ENCODE assay signal across 8 mouse cellular contexts in the genomic region with DNA sequence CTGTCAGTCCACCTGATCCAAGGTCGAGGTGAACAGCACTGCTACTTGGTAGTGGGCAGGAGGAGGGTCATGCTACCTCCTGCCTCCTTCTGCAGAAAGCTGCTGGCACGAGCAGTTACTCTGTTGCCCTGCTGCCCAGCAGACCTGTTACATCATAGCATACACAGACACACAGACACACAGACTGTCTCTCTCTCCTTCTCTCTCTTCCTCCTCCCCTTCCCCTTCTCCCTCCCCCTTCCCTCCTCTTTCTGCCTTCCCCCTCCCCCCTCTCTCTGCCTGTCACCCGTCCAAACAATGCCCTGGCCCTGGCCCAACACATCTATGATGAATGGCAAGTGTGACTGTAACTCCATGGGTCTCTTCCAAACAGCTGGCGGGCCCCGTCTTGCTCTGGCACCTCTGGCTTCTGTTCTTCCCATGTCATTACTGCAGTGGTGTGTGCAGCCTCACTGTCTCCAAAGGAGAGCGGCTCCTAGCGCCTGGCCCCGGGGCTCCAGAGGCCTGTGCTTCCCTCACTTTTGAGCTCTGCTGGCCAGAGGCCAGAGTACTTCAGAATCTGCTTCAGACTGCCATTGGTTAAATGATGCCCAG. TPM values are rescaled to one million over a fixed set of nuclear protein-coding genes. Genes with fewer than 3 reads are reported as not detected.
A peak's percentile ranks its signal among the peaks of the same experiment; 100 is the strongest.
DNase-seq lines count a peak whose midpoint lies in the region; ATAC-seq lines count a peak whose summit lies in the region.

No protein-coding gene starts in this region.

- H3K9me3 ChIP-seq in forebrain, embryonic 10.5 days, result no peaks in the 10 kb centered on the region
- no peaks in the 10 kb centered on the region for H3K9me3 ChIP-seq in forebrain, embryonic 11.5 days (ENCODE audit: control insufficient read depth, low read length)
- no peaks in the 10 kb centered on the region for H3K9me3 ChIP-seq in heart, embryonic 13.5 days
- no peaks in the 10 kb centered on the region for H3K9me3 ChIP-seq in kidney, embryonic 16.5 days (ENCODE audit: low read length)
- no peaks in the 10 kb centered on the region for H3K9me3 ChIP-seq in midbrain, embryonic 15.5 days

- no peak overlapping the region for H3K9ac ChIP-seq in forebrain, embryonic 11.5 days (ENCODE audit: low read length)
- peak overlapping the region; percentile 8; the same call in 1 of the 2 replicates for H3K9ac ChIP-seq in heart, embryonic 13.5 days
- H3K9ac ChIP-seq in kidney, embryonic 16.5 days (replicated peaks; ENCODE audit: low read length), result no peak overlapping the region
- no peak overlapping the region for H3K9ac ChIP-seq in midbrain, embryonic 15.5 days

- no peaks in the 10 kb centered on the region for H3K36me3 ChIP-seq in forebrain, embryonic 10.5 days (replicated peaks)
- no peaks in the 10 kb centered on the region for H3K36me3 ChIP-seq in forebrain, embryonic 11.5 days (ENCODE audit: control insufficient read depth, insufficient read depth, low read length)
- H3K36me3 ChIP-seq in heart, embryonic 13.5 days, result no peaks in the 10 kb centered on the region
- H3K36me3 ChIP-seq in kidney, embryonic 16.5 days (ENCODE audit: insufficient read depth, low read length), result no peaks in the 10 kb centered on the region
- no peaks in the 10 kb centered on the region for H3K36me3 ChIP-seq in midbrain, embryonic 15.5 days (replicated peaks)

- H3K27me3 ChIP-seq in forebrain, embryonic 10.5 days (ENCODE audit: poor library complexity, severe bottlenecking), result no peaks in the 10 kb centered on the region
- no peaks in the 10 kb centered on the region for H3K27me3 ChIP-seq in forebrain, embryonic 11.5 days (ENCODE audit: control insufficient read depth, insufficient read depth, low read length)
- H3K27me3 ChIP-seq in heart, embryonic 13.5 days (replicated peaks), result no peaks in the 10 kb centered on the region
- H3K27me3 ChIP-seq in kidney, embryonic 16.5 days (ENCODE audit: insufficient read depth, low read length), result no peaks in the 10 kb centered on the region
- no peaks in the 10 kb centered on the region for H3K27me3 ChIP-seq in midbrain, embryonic 15.5 days (replicated peaks)

- H3K4me2 ChIP-seq in forebrain, embryonic 11.5 days (ENCODE audit: low read depth, low read length, severe bottlenecking), result no peak overlapping the region
- peak overlapping the region; percentile 47 for H3K4me2 ChIP-seq in heart, embryonic 13.5 days
- no peak overlapping the region for H3K4me2 ChIP-seq in kidney, embryonic 16.5 days (replicated peaks; ENCODE audit: low read depth, low read length)
- no peak overlapping the region for H3K4me2 ChIP-seq in midbrain, embryonic 15.5 days

- H3K4me3 ChIP-seq in forebrain, embryonic 10.5 days, result no peak overlapping the region
- no peak overlapping the region for H3K4me3 ChIP-seq in forebrain, embryonic 11.5 days (ENCODE audit: low read depth, low read length)
- H3K4me3 ChIP-seq in heart, embryonic 13.5 days, result 0 out of 2 replicates have a peak overlapping the region, but pooled peaks have one; percentile 5
- no peak overlapping the region for H3K4me3 ChIP-seq in kidney, embryonic 16.5 days (ENCODE audit: low read length)
- no peak overlapping the region for H3K4me3 ChIP-seq in midbrain, embryonic 15.5 days

- peak overlapping the region; percentile 3; the same call in 1 of the 2 replicates for H3K27ac ChIP-seq in forebrain, embryonic 10.5 days
- no peak overlapping the region for H3K27ac ChIP-seq in forebrain, embryonic 11.5 days (ENCODE audit: low read depth, low read length)
- H3K27ac ChIP-seq in heart, embryonic 13.5 days (replicated peaks), result peak overlapping the region; percentile 33; the same call in 1 of the 2 replicates
- no peak overlapping the region for H3K27ac ChIP-seq in kidney, embryonic 16.5 days (ENCODE audit: low read length)
- H3K27ac ChIP-seq in midbrain, embryonic 15.5 days, result no peak overlapping the region

- DNase-seq in forebrain, embryonic 10.5 days (ENCODE audit: extremely low spot score, low spot score), result no peak
- no peak for DNase-seq in forebrain, embryonic 11.5 days (ENCODE audit: low spot score)
- peak; percentile 27 for DNase-seq in Muller cell, postnatal 12 days (ENCODE audit: inconsistent ontology term)
- DNase-seq in frontal cortex, postnatal 36 days (ENCODE audit: low spot score in 2 of 2), result no peak
- DNase-seq in cerebellum, adult 9-11 months, result no peak

- 46% methylated on average over 8 of the region's 8 CpGs for WGBS in forebrain, embryonic 10.5 days
- 32% methylated on average over 8 of the region's 8 CpGs for WGBS in forebrain, embryonic 11.5 days
- 7% methylated on average over 8 of the region's 8 CpGs for WGBS in heart, embryonic 13.5 days
- 22% methylated on average over 8 of the region's 8 CpGs for WGBS in kidney, embryonic 16.5 days
- 22% methylated on average over 8 of the region's 8 CpGs for WGBS in midbrain, embryonic 15.5 days

- ATAC-seq in forebrain, embryonic 11.5 days (replicated peaks; ENCODE audit: low FRiP score), result no peak
- peak; percentile 61; the same call in 1 of the 2 replicates for ATAC-seq in heart, embryonic 13.5 days (ENCODE audit: extremely low read depth, insufficient number of reproducible peaks, low FRiP score, low TSS enrichment)
- ATAC-seq in kidney, embryonic 16.5 days (ENCODE audit: low FRiP score, low TSS enrichment), result peak; percentile 74
- peak; percentile 79 for ATAC-seq in midbrain, embryonic 15.5 days (replicated peaks)

- H3K4me1 ChIP-seq in forebrain, embryonic 10.5 days, result peaks cover 18% of the 10 kb centered on the region
- 0 out of 2 replicates have a peak, but pooled peaks cover 3% of the 10 kb centered on the region for H3K4me1 ChIP-seq in forebrain, embryonic 11.5 days (replicated peaks; ENCODE audit: control insufficient read depth, insufficient read depth, low read length)
- peaks cover 21% of the 10 kb centered on the region for H3K4me1 ChIP-seq in heart, embryonic 13.5 days
- peaks cover 10% of the 10 kb centered on the region for H3K4me1 ChIP-seq in kidney, embryonic 16.5 days (ENCODE audit: insufficient read depth, low read length)
- peaks cover 7% of the 10 kb centered on the region; the same call in 1 of the 2 replicates for H3K4me1 ChIP-seq in midbrain, embryonic 15.5 days

RNA-seq across cellular contexts. Expression of gene Odc1, which starts 48.6 kb away (rescaled TPM):
- polyA plus RNA-seq in forebrain, embryonic 10.5 days (2016; fragmentation: Nextera tagmentation; extraction: Ambion mirVana), result 344 and 385 TPM in 2 replicates
- 339 and 354 TPM in 2 replicates for polyA plus RNA-seq in forebrain, embryonic 11.5 days (2014; fragmentation: Nextera tagmentation; extraction: Ambion mirVana)
- 142 and 152 TPM in 2 replicates for polyA plus RNA-seq in heart, embryonic 13.5 days (2015; fragmentation: Nextera tagmentation; extraction: Ambion mirVana)
- polyA plus RNA-seq in kidney, embryonic 16.5 days (2015; fragmentation: Nextera tagmentation; extraction: Ambion mirVana), result 217 and 223 TPM in 2 replicates
- polyA plus RNA-seq in midbrain, embryonic 15.5 days (2015; fragmentation: Nextera tagmentation; extraction: Ambion mirVana), result 138 and 148 TPM in 2 replicates

Comparison
In these comparisons a context has a peak if more than half of its experiments do, and no peak if none do; other contexts are left out.
1. H3K27ac ChIP-seq: peak in forebrain, embryonic 10.5 days (single experiment) and heart, embryonic 13.5 days (single experiment); none in forebrain, embryonic 11.5 days (single experiment), kidney, embryonic 16.5 days (single experiment) and midbrain, embryonic 15.5 days (single experiment).